Mouse (Mus musculus) kidney, postnatal 4 days (tissue): ENCODE results near the gene Dnajc5g.

Experiments
- DNase-seq, 2 experiments: peaks; one replicate each; pipeline ENCODE4 v3.0.0; 2021; ENCODE audit warnings: mixed read lengths in 2 of 2

The Dnajc5g gene

GRCm38 (mm10) chr5:31105814-31106335 lies at the start of gene Dnajc5g:
Gene Dnajc5g (plus strand): TSS chr5:31106285.
- no peak for DNase-seq

DNA sequence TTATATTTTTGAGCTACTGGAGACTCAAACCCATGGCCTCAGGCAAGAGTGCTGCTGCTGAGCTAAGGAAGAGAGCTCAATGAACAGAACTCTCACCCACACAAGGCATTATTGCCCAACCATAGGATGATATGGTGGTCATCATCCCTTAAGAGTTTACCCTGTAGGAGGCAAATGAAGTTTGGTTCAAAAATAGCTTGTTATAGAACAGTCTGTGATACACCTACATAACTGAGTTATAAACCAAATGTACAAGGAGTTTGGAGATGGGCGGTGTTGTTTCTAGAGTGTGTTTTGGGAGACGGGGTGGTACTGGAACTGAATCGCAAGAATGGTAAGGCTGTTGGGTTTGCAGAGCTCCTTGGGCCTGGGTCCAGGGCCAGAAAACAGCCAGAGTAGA lies 36.3 kb upstream of the Dnajc5g start:
- no peak for DNase-seq

DNA sequence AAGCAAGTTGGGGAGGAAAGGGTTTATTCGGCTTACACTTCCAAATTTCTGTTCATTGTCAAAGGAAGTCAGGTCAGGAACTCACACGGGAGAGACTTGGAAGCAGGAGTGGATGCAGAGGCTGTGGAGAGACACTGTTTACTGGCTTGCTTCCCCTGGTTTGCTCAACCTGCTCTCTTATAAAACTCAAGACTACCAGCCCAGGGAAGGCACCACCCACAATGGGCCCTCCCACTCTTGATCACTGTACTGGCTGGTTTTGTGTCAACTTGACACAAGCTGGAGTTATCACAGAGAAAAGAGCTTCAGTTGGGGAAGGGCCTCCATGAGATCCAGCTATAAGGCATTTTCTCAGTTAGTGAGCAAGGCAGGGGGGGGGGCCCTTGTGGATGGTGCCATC lies 35.0 kb upstream of the Dnajc5g start:
- DNase-seq, result no peak

DNA sequence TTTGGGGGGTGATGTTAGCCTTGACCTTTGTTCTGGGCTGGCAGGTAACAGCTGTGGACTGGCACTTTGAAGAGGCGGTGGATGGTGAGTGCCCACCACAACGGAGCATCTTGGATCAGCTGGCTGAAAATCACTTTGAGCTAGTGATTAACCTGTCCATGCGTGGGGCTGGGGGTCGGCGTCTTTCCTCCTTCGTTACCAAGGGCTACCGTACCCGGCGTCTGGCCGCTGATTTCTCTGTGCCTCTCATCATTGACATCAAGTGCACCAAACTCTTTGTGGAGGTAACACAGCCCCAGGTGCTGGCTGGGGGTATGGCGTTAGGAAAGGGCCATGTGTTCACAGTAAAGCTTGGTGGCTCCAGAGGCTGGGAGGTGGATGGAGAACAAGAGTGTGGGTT lies 34.3 kb upstream of the Dnajc5g start:
- no peak for DNase-seq

DNA sequence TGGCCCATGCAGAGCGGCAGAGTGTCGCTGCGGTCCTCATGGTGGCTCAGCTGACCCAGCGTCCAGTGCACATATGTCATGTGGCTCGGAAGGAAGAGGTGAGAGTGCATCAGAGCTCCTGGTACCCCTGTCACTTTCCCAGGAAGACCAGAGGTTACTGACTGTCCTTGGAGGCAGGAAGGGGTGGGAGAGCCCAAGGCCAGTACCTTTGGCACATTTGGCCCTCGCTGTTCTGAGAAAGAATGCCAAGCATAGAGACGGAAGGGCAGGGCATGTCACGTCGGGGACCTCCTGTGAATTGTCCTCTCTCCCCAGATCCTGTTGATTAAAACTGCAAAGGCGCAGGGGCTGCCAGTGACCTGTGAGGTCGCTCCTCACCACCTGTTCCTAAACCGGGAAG lies 32.9 kb upstream of the Dnajc5g start:
- DNase-seq, result no peak

DNA sequence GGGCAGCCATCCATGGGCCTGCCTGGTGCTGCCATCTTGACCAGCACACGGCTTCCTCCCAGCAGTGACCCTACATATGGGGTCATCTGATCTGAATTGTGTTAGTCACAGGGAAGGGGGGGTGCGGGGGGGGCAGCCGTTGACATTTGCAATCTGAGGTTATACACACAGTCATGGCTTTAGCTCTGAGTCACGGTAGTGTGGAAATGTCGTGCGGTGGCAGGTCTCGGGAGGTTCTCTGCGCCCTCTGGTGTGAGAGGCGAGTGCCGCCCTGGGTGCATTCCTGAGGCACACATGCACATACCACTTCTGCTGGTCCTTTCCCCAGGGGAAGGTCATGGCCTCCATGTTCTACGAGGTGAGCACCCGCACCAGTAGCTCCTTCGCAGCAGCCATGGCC lies 29.7 kb upstream of the Dnajc5g start:
- no peak for DNase-seq

GRCm38 (mm10) chr5:31080059-31080794 lies 25.9 kb upstream of the Dnajc5g start:
- no peak for DNase-seq

DNA sequence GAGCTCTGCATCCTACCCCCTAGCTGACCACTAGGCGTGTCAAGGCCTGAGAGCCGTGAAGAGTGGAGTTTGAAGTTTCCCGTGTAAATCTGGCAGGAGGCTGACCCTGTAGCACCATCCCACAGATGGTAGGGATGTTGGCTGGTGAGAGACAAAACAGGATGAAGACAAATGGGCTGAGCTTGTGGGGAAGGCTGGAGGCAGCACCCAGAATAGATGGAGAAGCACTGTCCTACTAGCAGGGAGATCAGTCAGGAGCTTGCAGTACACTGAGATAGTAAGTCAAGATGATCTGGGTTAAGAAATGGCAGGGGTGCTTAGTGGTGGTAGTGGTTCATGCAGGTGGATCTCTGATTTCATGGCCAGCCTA lies 25.3 kb upstream of the Dnajc5g start:
- no peak for DNase-seq

GRCm38 (mm10) chr5:31081386-31081785 lies 24.7 kb upstream of the Dnajc5g start:
- peak; percentile 79 to 82 for DNase-seq

DNA sequence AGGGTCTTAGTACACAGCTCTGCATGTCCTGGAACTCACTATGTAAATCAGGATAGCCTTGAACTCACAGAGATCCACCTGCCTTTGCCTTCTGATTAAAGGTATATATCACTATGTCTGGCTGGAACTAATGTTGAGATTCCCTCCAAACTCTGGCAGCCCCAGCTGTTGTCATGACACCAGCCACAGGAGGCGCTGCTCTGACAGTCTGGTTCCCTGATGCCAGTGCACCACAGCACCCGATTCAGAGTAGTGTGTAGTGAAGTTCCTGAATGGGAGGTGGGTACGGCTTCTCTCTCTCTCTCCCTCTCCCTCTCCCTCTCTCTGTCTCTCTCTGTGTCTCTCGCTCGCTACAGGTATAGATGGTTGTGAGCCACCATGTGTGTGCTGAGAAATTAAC lies 23.7 kb upstream of the Dnajc5g start:
- DNase-seq, result peak; percentile 84 to 88

DNA sequence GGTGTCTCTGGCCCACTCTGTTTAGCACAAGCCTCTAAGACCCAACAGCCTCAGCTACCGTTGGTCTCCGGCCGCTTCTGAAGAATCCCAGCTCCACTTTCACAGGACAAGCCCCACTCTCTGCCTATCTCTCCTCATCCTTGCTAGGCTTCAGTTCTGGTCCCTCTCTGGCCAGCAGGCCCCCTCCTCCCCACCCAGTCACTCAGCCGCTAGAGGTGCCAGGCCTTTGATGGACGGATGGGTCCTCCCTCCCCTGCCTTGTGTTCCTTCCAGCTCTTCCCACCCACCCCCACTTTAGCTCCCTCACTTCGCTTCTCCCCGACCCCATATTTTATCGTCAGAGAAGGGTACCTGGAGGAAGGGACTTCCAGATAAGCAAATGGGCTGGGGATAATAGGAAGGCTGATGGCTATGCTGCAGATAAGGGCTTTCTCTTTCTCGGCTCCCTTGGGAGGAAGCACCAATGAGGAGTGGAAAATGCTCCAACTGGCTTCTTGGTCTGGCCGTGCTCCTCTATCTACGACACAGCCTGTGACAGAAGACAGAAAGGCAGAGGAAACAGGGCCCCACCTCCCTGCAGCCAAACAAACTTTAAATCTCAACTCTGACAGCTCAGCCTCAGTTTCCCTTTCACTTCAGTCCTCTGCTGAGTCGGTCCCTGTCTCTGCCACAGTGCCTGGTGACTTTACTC lies 23.0 kb upstream of the Dnajc5g start:
- peak; percentile 21 to 35 for DNase-seq

GRCm38 (mm10) chr5:31083949-31084348 lies 22.1 kb upstream of the Dnajc5g start:
- peak; percentile 26 to 51 for DNase-seq

DNA sequence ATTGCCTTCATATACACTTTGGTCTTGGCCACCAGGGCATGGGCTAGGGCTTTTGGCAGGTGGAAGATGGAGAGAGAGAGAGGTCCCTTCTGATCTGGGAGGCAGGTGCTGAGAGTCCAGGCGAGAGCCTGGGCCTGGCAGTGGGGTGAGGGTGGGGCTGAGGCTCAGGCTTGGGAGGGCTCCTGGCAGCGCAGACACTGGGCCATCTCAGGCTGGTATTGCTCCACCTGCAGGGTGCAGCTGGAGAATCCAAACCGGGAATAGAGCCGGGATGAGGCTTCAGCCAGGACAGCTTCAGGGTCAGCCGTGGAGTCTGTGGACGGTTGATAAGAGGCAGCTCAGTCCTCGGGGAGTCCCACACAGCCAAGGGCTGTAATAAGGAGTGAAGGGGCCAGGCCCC lies 19.5 kb upstream of the Dnajc5g start:
- DNase-seq, result no peak

DNA sequence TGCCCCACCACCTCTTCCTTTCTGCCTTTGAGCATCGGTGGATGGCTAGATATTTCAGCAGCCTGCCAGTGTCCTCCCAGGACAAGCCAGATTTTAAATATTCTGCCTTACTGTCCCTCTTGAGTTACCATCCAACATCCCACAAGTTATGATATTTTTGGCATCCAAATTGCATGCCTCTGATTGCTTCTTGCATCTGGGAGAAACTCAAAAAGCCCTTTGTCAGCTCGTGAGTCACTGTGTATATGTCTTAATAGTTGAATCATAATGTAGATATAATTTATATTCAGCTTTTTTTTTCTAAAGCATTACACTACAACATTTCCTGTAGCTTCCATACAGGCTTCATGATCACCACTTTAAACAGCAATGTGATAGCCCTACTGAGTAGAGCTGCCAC lies 19.0 kb upstream of the Dnajc5g start:
- no peak for DNase-seq

- no peak for DNase-seq
These were observed 13.7 kb upstream of the Dnajc5g start for GRCm38 (mm10) chr5:31092231-31092975.

DNA sequence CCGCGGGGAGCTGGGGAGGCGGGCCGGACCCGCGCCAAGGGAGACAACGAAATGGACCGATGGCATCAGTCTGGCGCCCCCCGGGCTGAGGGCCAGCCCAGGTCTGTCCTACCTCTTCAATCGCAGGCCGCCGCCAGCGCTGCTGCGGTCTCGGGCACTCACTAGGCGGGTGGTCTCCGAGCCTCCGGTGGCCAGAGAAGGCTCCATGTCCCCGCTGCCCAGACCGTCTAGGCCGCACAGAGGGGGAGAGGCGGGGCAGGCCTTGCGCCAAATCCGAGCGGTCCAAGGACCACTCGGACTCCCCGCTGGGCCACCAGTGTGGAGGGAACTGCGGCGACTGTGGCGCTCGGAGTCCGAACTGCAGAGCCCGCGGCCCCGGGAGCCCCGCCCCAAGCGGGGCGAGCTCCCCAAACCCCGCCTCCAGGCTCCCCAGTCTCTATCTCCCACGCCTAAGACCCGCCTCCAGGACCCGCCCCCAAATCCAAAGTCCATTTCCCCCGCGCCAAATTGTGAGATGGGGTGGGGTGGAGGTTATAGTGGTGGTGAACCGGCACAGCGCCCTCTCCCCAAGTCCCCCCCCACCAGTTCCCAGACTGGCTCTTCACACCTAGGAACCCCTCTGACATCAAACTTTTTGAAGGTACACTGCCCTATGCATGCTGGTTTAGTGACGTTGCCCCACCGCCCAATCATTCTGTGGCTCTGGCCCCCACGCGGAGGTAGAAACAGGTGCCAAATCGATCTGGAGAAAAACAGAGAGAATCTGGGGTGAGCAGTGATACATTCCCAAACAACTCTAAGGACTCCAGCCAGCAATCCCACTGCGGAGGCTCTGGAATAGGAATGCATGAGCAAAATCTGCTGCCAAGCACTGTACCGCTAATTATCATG lies 12.7 kb upstream of the Dnajc5g start:
- DNase-seq, result peak; percentile 65 to 73

GRCm38 (mm10) chr5:31094100-31094798 lies 11.8 kb upstream of the Dnajc5g start:
- DNase-seq, result no peak

GRCm38 (mm10) chr5:31094799-31095691 lies 11.0 kb upstream of the Dnajc5g start:
- peak; percentile 59 to 76 for DNase-seq

- no peak for DNase-seq
These were observed 10.2 kb upstream of the Dnajc5g start for GRCm38 (mm10) chr5:31095711-31096480.

DNA sequence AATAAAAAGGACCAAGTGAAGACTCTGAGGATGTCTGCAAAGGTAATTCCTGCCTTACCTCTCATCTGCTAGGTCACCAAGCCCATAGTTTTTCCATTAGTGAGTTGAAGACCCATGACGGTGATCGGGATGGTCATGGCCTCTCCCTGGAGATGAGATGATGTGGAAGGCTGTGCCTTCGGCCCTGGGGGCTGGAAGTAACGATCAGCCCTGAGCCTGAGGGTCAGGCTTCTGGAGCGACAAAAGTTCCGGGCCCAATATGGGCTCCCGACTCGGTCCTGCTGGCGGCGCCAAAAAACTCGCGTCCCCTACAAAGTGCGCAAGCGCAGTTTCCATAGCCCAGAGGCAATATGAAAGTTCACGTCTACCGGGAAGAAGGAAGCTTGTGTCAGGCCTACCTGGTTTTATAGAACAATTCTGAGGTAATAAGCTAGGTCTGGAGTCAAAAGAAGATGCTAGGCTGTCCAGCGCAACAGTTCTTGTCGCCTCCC lies 2.0 kb downstream of the Dnajc5g start, which contains the start of gene Slc30a3:
TSS of gene Slc30a3 (minus strand) at position 238 of the 491 bp plus-strand sequence.
- no peak for DNase-seq
